Mouse (Mus musculus): Measurements from ENCODE around the gene Phf24. TPM values are rescaled to one million over a fixed set of nuclear protein-coding genes. Genes with fewer than 3 reads are reported as not detected.

Phf24 gene
- polyA plus RNA-seq, 1 experiment from 2014 or later = 0.12 TPM

DNA sequence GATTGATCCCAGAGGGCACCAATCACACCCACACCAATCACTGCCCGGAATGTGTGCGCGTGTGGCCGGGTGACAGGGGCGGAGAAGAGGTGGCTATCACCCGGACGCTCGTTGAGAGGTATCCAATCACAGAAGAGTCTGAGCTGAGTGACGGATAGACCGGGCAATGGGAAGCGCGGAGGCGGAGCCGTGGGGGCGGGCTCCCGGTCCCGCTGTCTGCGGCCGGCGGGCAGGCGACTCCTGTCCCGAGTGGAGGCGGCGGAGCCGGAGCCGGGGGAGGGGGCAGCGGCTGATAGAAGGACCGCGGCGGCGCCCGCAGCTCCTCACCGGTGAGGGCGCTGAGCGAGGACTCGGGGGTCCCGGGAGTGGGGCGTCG, 33.2 kb downstream of the Phf24 start, which contains the start of gene Dnajb5:
Gene Dnajb5, plus strand, starts transcription at position 139 of the 376 bp plus-strand sequence.
- Histone ChIP-seq H3K9me3 (replicated peaks) (no peaks in the 10 kb centered on the region), H3K27ac (replicated peaks) (peak within 1 kb of the TSS; percentile 53), H3K9ac (peak within 1 kb of the TSS; percentile 61), H3K4me1 (replicated peaks) (peaks cover 15% of the 10 kb centered on the region), H3K27me3 (peaks cover 78% of the 10 kb centered on the region), H3K4me2 (peak within 1 kb of the TSS; percentile 82), H3K36me3 (replicated peaks) (no peaks in the 10 kb centered on the region), H3K4me3 (replicated peaks) (peak within 1 kb of the TSS; percentile 62)
- WGBS (ENCODE audit: insufficient replicate concordance) = under 1% methylated on average over 39 of the region's 39 CpGs
- peak; percentile 92 for ATAC-seq (ENCODE audit: insufficient read depth)

DNA sequence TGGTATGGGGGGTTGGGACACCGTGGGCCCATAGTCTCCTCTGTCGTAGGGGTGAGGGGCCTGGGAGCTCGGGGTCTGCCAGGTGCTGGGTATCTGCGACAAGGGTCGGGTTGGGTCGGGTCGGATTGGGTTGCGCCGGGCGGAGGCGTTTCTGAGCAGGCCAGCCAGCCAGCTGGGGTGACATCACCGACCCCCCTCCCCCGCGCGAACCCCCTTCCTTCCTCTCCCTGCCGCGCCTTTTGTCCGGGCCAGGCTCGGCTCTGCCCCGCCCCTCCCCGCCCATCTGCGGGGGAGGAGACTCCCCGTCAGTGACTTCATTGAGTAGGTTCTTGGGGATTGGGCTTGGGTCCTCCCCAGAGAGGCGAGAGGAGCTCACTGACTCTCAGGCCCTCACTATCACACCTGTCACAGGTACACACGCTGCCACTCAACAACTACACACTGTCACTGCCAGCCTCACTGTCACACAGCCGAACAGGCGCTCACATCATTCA, 33.7 kb downstream of the Phf24 start:
- Histone ChIP-seq H3K4me1 (replicated peaks) (peaks cover 15% of the 10 kb centered on the region), H3K27me3 (peaks cover 74% of the 10 kb centered on the region), H3K4me3 (replicated peaks) (peak overlapping the region; percentile 62), H3K4me2 (peak overlapping the region; percentile 82), H3K36me3 (replicated peaks) (no peaks in the 10 kb centered on the region), H3K9ac (peak overlapping the region; percentile 61), H3K27ac (replicated peaks) (peak overlapping the region; percentile 53), H3K9me3 (replicated peaks) (no peaks in the 10 kb centered on the region)
- 3% methylated on average over 12 of the region's 27 CpGs for WGBS (ENCODE audit: insufficient replicate concordance)
- ATAC-seq (ENCODE audit: insufficient read depth) = peak; percentile 56

DNA sequence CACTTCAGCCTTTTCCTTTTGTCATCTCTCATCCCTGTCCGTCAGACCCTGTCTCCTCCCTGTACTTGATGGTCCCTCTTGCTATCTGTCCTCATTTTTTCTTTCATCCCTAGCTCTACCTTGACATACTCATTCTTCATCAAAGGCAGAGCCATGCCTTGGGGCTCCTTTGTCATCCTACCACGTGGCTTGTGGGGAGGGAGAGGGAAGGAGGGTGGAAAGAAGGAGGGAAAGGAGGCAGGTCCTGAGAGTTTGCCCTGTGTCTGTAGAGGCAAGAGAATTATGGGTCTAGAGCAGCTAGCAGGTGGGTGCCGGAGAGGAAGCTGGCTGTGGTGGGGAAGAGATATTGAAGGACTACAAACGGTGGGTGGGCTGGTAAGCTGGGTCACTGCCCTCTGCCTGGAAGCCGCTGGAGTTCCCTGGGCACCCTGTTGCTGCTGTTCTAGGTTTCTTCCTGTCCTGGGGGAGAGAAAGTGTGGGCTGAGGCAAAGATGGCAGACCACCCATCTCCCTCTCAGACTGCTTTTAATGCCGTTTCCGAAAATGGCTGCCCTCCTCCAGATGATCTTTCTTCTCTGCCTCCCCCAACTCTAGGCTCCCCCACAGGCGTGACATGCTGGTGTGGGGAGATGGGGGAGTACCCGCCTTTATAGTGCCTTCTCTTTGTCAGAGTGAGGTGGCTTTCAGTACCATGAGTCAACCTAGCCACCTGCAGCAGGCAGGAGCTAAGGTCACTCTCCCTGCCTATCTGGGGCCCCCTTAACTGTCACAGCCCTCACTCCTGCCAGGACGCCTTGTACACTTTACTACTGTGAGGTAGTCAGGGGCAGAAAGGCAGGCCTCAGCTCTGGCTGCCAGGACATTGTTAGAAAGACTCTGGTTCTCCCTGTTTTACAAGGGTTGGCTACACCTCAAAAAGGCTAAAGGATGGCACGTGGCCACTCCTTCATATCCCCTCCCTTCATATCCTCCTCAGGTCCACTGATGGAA, 35.0 kb downstream of the Phf24 start:
- Histone ChIP-seq H3K36me3 (replicated peaks) (no peaks in the 10 kb centered on the region), H3K9me3 (replicated peaks) (no peaks in the 10 kb centered on the region), H3K4me2 (no peak overlapping the region), H3K4me3 (replicated peaks) (no peak overlapping the region), H3K9ac (no peak overlapping the region), H3K27me3 (peaks cover 63% of the 10 kb centered on the region), H3K4me1 (replicated peaks) (peaks cover 15% of the 10 kb centered on the region), H3K27ac (replicated peaks) (no peak overlapping the region)
- 46% methylated on average over 11 of the region's 11 CpGs for WGBS (ENCODE audit: insufficient replicate concordance)
- ATAC-seq (ENCODE audit: insufficient read depth) = no peak

DNA sequence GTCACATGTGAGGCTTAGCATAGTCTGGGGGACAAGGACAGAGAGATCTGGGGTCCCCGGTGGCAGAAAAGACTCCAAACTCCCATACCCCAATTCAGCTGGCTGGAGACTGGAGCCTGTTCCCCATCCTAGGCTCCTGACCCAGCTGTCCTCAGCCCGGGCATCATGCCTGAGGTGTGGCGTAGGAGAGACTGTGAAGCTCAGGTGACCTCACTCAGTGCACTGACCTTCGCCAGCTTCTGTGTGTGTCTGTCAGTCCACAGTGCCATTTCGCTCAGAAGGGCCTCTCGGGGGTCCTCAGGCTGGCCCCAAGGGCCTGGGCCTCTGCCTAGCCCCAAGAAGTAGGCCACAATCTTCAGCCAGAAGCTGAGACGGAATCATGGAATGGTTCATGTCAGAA, 36.1 kb downstream of the Phf24 start:
- H3K4me2 ChIP-seq = no peak overlapping the region
- H3K4me1 ChIP-seq (replicated peaks) = peaks cover 15% of the 10 kb centered on the region
- no peak overlapping the region for H3K9ac ChIP-seq
- no peak overlapping the region for H3K4me3 ChIP-seq (replicated peaks)
- H3K27ac ChIP-seq (replicated peaks) = no peak overlapping the region
- no peak for ATAC-seq (ENCODE audit: insufficient read depth)
- WGBS (ENCODE audit: insufficient replicate concordance) = 67% methylated on average over 7 of the region's 7 CpGs
- H3K9me3 ChIP-seq (replicated peaks) = no peaks in the 10 kb centered on the region
- H3K36me3 ChIP-seq (replicated peaks) = no peaks in the 10 kb centered on the region
- peaks cover 53% of the 10 kb centered on the region for H3K27me3 ChIP-seq

DNA sequence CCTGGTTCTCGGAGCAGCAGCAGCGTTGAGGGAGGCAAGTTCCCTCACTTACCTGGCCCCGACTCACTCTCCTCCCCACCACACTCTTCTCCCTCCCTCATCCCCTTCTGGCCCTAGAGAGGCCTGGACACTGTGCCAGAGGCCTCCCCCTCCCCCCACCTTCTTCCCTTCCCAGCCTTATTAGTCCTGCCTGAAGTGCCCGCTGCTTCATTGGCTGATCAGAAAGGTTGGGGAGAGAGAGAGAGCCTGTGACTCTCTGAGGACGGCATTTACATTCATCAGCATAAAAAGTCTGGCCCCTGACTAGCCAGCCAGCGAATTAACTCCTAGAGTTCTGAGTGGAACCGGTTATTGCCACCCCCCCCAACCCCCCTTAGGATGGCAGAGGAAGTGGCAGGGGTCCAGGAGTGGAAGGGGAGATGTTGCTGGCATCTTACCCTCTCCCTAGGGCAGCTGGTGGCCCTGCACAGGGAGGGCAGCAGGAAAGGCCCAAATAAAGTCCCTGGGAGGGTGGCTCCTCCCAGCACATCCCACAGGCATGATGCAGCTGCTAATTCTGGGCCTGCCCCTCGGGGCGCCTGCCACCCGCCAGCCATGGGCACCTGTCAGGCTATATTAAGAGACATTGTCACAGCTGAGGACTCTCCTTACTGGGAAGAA, 37.1 kb downstream of the Phf24 start:
- WGBS (ENCODE audit: insufficient replicate concordance) = 51% methylated on average over 10 of the region's 10 CpGs
- H3K4me3 ChIP-seq (replicated peaks) = no peak overlapping the region
- H3K4me2 ChIP-seq = no peak overlapping the region
- peaks cover 43% of the 10 kb centered on the region for H3K27me3 ChIP-seq
- H3K9ac ChIP-seq = no peak overlapping the region
- H3K4me1 ChIP-seq (replicated peaks) = peaks cover 15% of the 10 kb centered on the region
- no peaks in the 10 kb centered on the region for H3K36me3 ChIP-seq (replicated peaks)
- no peak overlapping the region for H3K27ac ChIP-seq (replicated peaks)
- no peaks in the 10 kb centered on the region for H3K9me3 ChIP-seq (replicated peaks)
- ATAC-seq (ENCODE audit: insufficient read depth) = no peak

DNA sequence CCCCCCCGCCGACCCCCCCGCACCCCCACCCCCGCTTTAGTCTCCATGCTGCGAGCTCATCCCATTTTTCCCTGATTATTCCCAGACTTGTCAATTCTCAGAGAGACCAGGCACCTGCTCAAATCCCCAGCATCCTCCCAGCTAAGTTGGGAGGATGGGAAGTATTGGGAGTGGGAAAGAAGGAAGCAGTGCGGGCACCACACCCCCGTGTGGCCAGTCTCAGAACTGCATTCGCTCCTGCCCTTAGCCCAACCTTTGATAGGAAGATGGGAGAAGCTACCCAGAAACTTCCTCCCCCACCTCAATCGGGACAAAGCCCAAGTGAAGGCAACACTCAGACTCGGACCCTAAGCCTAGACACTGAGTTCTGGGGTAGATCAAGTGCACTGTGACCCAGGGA, 37.8 kb downstream of the Phf24 start:
- Histone ChIP-seq H3K4me2 (no peak overlapping the region), H3K36me3 (replicated peaks) (no peaks in the 10 kb centered on the region), H3K27ac (replicated peaks) (no peak overlapping the region), H3K9me3 (replicated peaks) (no peaks in the 10 kb centered on the region), H3K4me1 (replicated peaks) (peaks cover 12% of the 10 kb centered on the region), H3K9ac (no peak overlapping the region), H3K27me3 (peaks cover 35% of the 10 kb centered on the region), H3K4me3 (replicated peaks) (no peak overlapping the region)
- ATAC-seq (ENCODE audit: insufficient read depth) = no peak
- WGBS (ENCODE audit: insufficient replicate concordance) = 11% methylated on average over 10 of the region's 10 CpGs

DNA sequence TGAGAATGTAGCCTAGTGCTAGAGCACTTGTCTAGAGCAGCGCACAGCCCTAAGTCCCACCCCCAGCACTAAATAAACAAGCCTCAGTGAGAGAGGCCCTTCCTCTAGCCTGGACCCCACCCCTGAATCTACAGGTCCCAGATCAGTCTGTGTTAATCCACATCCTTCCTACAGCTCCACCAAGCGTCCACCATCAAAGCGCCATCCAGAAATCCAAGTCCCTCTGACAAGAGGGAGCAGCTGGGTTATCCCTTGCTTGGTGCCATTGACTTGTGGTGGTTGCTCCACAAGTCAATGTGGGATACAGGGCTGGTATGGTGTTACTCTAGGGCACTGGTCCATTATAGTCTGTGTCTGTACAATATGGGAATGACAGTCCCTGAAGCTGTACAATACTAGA, 38.7 kb downstream of the Phf24 start:
- Histone ChIP-seq H3K36me3 (replicated peaks) (no peaks in the 10 kb centered on the region), H3K4me2 (no peak overlapping the region), H3K27me3 (peaks cover 26% of the 10 kb centered on the region), H3K4me3 (replicated peaks) (no peak overlapping the region), H3K9ac (no peak overlapping the region), H3K9me3 (replicated peaks) (no peaks in the 10 kb centered on the region), H3K27ac (replicated peaks) (no peak overlapping the region), H3K4me1 (replicated peaks) (peaks cover 4% of the 10 kb centered on the region)
- WGBS (ENCODE audit: insufficient replicate concordance) = 78% methylated on average over 3 of the region's 3 CpGs
- no peak for ATAC-seq (ENCODE audit: insufficient read depth)

DNA sequence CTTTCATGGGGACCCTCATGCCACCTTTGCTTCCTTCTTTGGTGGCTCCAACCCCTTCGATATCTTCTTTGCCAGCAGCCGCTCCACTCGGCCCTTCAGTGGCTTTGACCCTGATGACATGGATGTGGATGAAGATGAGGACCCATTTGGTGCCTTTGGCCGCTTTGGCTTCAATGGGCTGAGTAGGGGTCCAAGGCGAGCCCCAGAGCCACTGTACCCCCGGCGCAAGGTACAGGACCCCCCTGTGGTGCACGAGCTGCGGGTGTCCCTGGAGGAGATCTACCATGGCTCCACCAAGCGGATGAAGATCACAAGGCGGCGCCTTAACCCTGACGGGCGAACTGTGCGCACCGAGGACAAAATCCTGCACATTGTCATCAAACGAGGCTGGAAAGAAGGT, 40.1 kb downstream of the Phf24 start:
- no peak overlapping the region for H3K9ac ChIP-seq
- H3K27me3 ChIP-seq = peaks cover 12% of the 10 kb centered on the region
- no peak overlapping the region for H3K27ac ChIP-seq (replicated peaks)
- 74% methylated on average over 17 of the region's 17 CpGs for WGBS (ENCODE audit: insufficient replicate concordance)
- H3K4me3 ChIP-seq (replicated peaks) = no peak overlapping the region
- no peaks in the 10 kb centered on the region for H3K36me3 ChIP-seq (replicated peaks)
- H3K4me1 ChIP-seq (replicated peaks) = no peaks in the 10 kb centered on the region; the same call in 1 of the 2 replicates
- no peaks in the 10 kb centered on the region for H3K9me3 ChIP-seq (replicated peaks)
- no peak overlapping the region for H3K4me2 ChIP-seq
- ATAC-seq (ENCODE audit: insufficient read depth) = no peak

DNA sequence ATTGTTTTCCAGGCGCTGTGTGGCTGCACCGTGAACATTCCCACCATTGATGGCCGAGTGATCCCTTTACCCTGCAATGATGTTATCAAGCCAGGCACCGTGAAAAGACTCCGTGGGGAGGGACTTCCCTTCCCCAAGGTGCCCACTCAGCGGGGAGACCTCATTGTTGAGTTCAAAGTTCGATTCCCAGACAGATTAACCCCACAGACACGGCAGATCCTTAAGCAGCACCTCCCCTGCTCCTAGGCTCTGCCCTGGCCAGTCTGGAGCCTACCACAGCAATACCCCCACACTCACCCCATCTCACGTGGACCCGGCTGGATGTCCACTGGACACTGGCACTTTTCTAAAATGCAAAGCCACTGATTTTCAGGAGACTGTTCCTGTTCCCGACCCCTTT, 40.8 kb downstream of the Phf24 start:
- H3K27ac ChIP-seq (replicated peaks) = no peak overlapping the region
- no peaks in the 10 kb centered on the region for H3K36me3 ChIP-seq (replicated peaks)
- ATAC-seq (ENCODE audit: insufficient read depth) = no peak
- H3K9me3 ChIP-seq (replicated peaks) = no peaks in the 10 kb centered on the region
- no peaks in the 10 kb centered on the region; the same call in 1 of the 2 replicates for H3K4me1 ChIP-seq (replicated peaks)
- H3K27me3 ChIP-seq = peaks cover 6% of the 10 kb centered on the region; the same call in 1 of the 2 replicates
- WGBS (ENCODE audit: insufficient replicate concordance) = 59% methylated on average over 11 of the region's 11 CpGs
- no peak overlapping the region for H3K9ac ChIP-seq
- H3K4me3 ChIP-seq (replicated peaks) = no peak overlapping the region
- no peak overlapping the region for H3K4me2 ChIP-seq

DNA sequence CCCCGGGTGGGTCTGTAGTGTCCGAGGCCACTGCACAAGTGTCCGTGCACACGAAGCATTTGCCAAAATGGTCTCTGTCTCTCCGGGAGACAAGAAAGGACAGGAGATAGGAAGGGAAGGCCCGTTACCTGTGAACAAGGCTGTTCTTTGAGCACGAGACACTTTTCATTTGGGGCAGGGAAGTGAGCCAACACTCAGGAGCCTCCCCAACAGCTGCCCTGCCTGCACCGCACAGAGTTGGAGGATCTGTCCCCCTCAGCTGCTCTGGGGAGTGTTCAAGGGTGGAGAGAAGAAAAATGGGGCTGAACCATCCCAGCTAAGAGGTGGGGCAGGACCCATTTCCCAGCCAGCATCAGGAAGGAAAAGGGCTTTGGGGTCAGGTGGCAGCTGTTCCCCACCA, 41.5 kb downstream of the Phf24 start:
- ATAC-seq (ENCODE audit: insufficient read depth) = no peak
- 73% methylated on average over 8 of the region's 8 CpGs for WGBS (ENCODE audit: insufficient replicate concordance)
- H3K27me3 ChIP-seq = peaks cover 4% of the 10 kb centered on the region; the same call in 1 of the 2 replicates
- H3K4me1 ChIP-seq (replicated peaks) = no peaks in the 10 kb centered on the region; the same call in 1 of the 2 replicates
- H3K4me2 ChIP-seq = no peak overlapping the region
- H3K27ac ChIP-seq (replicated peaks) = no peak overlapping the region
- no peaks in the 10 kb centered on the region for H3K36me3 ChIP-seq (replicated peaks)
- H3K9me3 ChIP-seq (replicated peaks) = no peaks in the 10 kb centered on the region
- H3K4me3 ChIP-seq (replicated peaks) = no peak overlapping the region
- H3K9ac ChIP-seq = no peak overlapping the region

DNA sequence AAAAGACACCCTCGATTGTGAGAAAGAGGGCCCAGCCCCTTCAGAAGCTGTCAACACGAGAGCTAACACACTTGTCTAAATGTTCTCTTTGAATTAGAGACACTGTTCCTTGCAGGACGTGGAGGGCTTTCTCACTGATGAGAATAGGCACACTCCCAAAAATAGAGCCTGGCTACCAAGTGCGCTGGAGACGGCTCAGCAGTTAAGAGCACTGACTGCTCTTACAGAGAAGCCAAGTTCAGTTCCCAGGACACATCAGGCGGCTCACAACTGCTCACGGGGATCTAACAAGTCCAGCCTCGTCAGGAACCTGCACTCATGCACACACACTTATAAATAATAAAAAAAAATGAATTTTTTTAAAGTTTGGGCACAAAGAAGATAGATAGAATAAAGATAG, 42.5 kb downstream of the Phf24 start:
- ATAC-seq (ENCODE audit: insufficient read depth) = no peak
- no peaks in the 10 kb centered on the region for H3K36me3 ChIP-seq (replicated peaks)
- no peaks in the 10 kb centered on the region; the same call in 1 of the 2 replicates for H3K4me1 ChIP-seq (replicated peaks)
- no peak overlapping the region for H3K4me3 ChIP-seq (replicated peaks)
- no peak overlapping the region for H3K27ac ChIP-seq (replicated peaks)
- H3K9me3 ChIP-seq (replicated peaks) = no peaks in the 10 kb centered on the region
- no peak overlapping the region for H3K9ac ChIP-seq
- no peak overlapping the region for H3K4me2 ChIP-seq
- H3K27me3 ChIP-seq = peaks cover 4% of the 10 kb centered on the region; the same call in 1 of the 2 replicates
- WGBS (ENCODE audit: insufficient replicate concordance) = 55% methylated on average over 8 of the region's 8 CpGs
